Mouse (Mus musculus): ENCODE measurements around the gene Rasa3. TPM values are rescaled to one million over a fixed set of nuclear protein-coding genes. Genes with fewer than 3 reads are reported as not detected.

Gene Rasa3
- polyA plus RNA-seq (2012; rRNA removed), result 35.2 and 40.4 TPM in 2 replicates

GRCm38 (mm10) chr8:13677413-13677883 lies at the start of gene Rasa3:
Gene Rasa3, minus strand, starts transcription at chr8:13677603.

DNA sequence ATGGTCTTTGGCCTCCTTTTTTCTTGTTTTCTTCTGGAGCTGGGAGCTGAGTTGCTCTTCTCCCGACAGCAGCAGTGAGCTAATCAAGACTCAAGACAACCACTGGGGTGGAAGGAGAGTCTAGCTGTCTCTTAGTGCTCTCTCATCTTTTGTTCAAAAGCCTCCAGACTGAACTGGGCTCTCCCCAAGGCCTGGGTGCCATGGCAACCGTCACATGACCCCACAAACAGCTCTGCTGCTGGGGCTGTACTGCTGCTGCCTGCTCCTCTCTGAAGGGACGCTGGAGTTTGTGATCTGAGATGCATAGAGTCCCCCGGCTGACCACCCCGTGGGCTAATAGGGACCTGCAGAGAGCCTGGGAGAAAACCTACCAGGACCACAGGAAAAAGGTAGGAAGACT lies 28.3 kb upstream of the Rasa3 start, which contains the start of gene Cfap97d2:
TSS of gene Cfap97d2 (plus strand) at position 222 of the 400 bp plus-strand sequence.

GRCm38 (mm10) chr8:13562118-13562517 lies 115.3 kb downstream of the Rasa3 start, which contains the start of gene 1700029H14Rik:
Gene 1700029H14Rik, minus strand, starts transcription at chr8:13562461.

Other genes with a start within 250 kb of the Rasa3 start
- 0.75 and 0.94 TPM in 2 replicates for gene Tmem255b, start 242.4 kb downstream of the Rasa3 start, polyA plus RNA-seq (2012; rRNA removed)
- 52.8 and 58.1 TPM in 2 replicates for gene Gas6, start 183.1 kb downstream of the Rasa3 start, polyA plus RNA-seq (2012; rRNA removed)
- gene 1700029H14Rik, start 115.1 kb downstream of the Rasa3 start, polyA plus RNA-seq (2012; rRNA removed), result 0.08 and 0.17 TPM in 2 replicates
- gene Cfap97d2, start 28.3 kb upstream of the Rasa3 start, polyA plus RNA-seq (2012; rRNA removed), result 1.4 and 1.6 TPM in 2 replicates
- 112 and 124 TPM in 2 replicates for gene Cdc16, start 80.1 kb upstream of the Rasa3 start, polyA plus RNA-seq (2012; rRNA removed)
- gene Upf3a, start 108.0 kb upstream of the Rasa3 start, polyA plus RNA-seq (2012; rRNA removed), result 26.8 and 29.3 TPM in 2 replicates
- gene AF366264, start 160.8 kb upstream of the Rasa3 start, polyA plus RNA-seq (2012; rRNA removed), result not detected in 2 replicates
- 32.7 and 35.3 TPM in 2 replicates for gene Champ1, start 192.0 kb upstream of the Rasa3 start, polyA plus RNA-seq (2012; rRNA removed)
- gene Coprs, start 212.7 kb upstream of the Rasa3 start, polyA plus RNA-seq (2012; rRNA removed), result 79.2 and 89.8 TPM in 2 replicates

Measured in central nervous system, embryonic 18 days (tissue).